ENCODE assay signal across 12 mouse cellular contexts in genomic region chr8:11625084-11625483, GRCm38 (mm10).
"Had no signal": no experiment of that assay in that cellular context is flagged by ENCODE, and none has a peak within 500 bp of the region (broad histone marks: within the 10 kb centered on the region; RNA-seq: fewer than 3 reads in every experiment).

No protein-coding gene starts in this region.

- H3K4me3 ChIP-seq: left cerebral cortex, adult 2 months; limb, embryonic 10.5 days; neural tube, embryonic 12.5 days had no signal

- H3K4me2 ChIP-seq: liver, embryonic 11.5 days; neural tube, embryonic 12.5 days had no signal

- DNase-seq: kidney, adult 8-10 months; kidney, postnatal 25 days; midbrain, embryonic 14.5 days; retina, postnatal 1 day; right cerebral cortex, postnatal 4 days; spleen, adult 18-20 months; thymus, adult 18-20 months; thymus, postnatal 14 days had no signal

- H3K27me3 ChIP-seq: neural tube, embryonic 12.5 days had no signal

- H3K4me1 ChIP-seq: limb, embryonic 10.5 days; neural tube, embryonic 12.5 days had no signal

- H3K9ac ChIP-seq: neural tube, embryonic 12.5 days had no signal

- H3K27ac ChIP-seq: left cerebral cortex, adult 2 months; limb, embryonic 10.5 days; neural tube, embryonic 12.5 days had no signal

- H3K9me3 ChIP-seq: limb, embryonic 10.5 days; neural tube, embryonic 12.5 days had no signal
